Mouse (Mus musculus) myocyte (in vitro differentiated cells): Measurements from ENCODE around the gene Cilp2. TPM values are rescaled to one million over a fixed set of nuclear protein-coding genes. Genes with fewer than 3 reads are reported as not detected.

Experiments used
- H3K27me3 ChIP-seq: one replicate; pipeline ENCODE4 v1.6.1; 2011; ENCODE audit not compliant: control insufficient read depth, insufficient read depth, insufficient read length
- H3K36me3 ChIP-seq: one replicate; pipeline ENCODE4 v1.6.1; 2011; ENCODE audit not compliant: control insufficient read depth, insufficient read depth
- H3K4me2 ChIP-seq: one replicate; pipeline ENCODE4 v1.6.1; 2011; ENCODE audit warnings: low read depth, control low read depth
- H3K4me3 ChIP-seq: one replicate; pipeline ENCODE4 v1.5.1; 2011; ENCODE audit warnings: mild to moderate bottlenecking, control low read depth, moderate library complexity
- H3K79me2 ChIP-seq: one replicate; pipeline ENCODE4 v1.6.1; 2011; ENCODE audit not compliant: control insufficient read depth, insufficient read depth
- H3ac ChIP-seq: one replicate; pipeline ENCODE4 v1.6.1; 2011; ENCODE audit not compliant: control insufficient read depth, insufficient read length
- CEBPB ChIP-seq: IDR thresholded peaks from 2 replicates; pipeline ENCODE4 v1.6.1; 2011; ENCODE audit warnings: mild to moderate bottlenecking, moderate library complexity; ENCODE audit not compliant: poor library complexity, insufficient read depth, severe bottlenecking
- E2F4 ChIP-seq: IDR thresholded peaks from one replicate; pipeline ENCODE4 v1.6.1; 2011; ENCODE audit warnings: mild to moderate bottlenecking, control low read depth, moderate library complexity; ENCODE audit not compliant: insufficient read depth
- MAX ChIP-seq: IDR thresholded peaks from one replicate; pipeline ENCODE4 v1.6.1; 2011; ENCODE audit warnings: low read depth, mild to moderate bottlenecking, control low read depth
- MYOD1 ChIP-seq, 3 experiments: IDR thresholded peaks; one replicate each; pipeline ENCODE4 v1.6.1; 2011; ENCODE audit warnings: control low read depth in 2 of 3, low read depth in 2 of 3, mild to moderate bottlenecking in 2 of 3, moderate library complexity in 1 of 3; ENCODE audit not compliant: insufficient read length in 2 of 3, control insufficient read depth in 1 of 3
- MYOG ChIP-seq, 3 experiments: IDR thresholded peaks; one replicate each; pipeline ENCODE4 v1.6.1; 2011; ENCODE audit warnings: control low read depth in 2 of 3, low read depth in 2 of 3, mild to moderate bottlenecking in 2 of 3; ENCODE audit not compliant: insufficient read length in 2 of 3, control insufficient read depth in 1 of 3, insufficient read depth in 1 of 3
- POLR2A ChIP-seq: IDR thresholded peaks from one replicate; pipeline ENCODE4 v1.6.1; 2011; ENCODE audit warnings: low read depth, mild to moderate bottlenecking, control low read depth, moderate library complexity; ENCODE audit not compliant: insufficient read length
- POLR2AphosphoS2 ChIP-seq: IDR thresholded peaks from one replicate; pipeline ENCODE4 v1.6.1; 2011; ENCODE audit warnings: low read depth, control low read depth; ENCODE audit not compliant: insufficient read length
- REST ChIP-seq: IDR thresholded peaks from one replicate; pipeline ENCODE4 v1.6.1; 2011; ENCODE audit warnings: mild to moderate bottlenecking, control low read depth, moderate library complexity; ENCODE audit not compliant: insufficient read depth, insufficient read length
- SRF ChIP-seq: IDR thresholded peaks from one replicate; pipeline ENCODE4 v1.6.1; 2011; ENCODE audit warnings: low read depth; ENCODE audit not compliant: control insufficient read depth, insufficient read length
- TCF12 ChIP-seq: IDR thresholded peaks from one replicate; pipeline ENCODE4 v1.6.1; 2011; ENCODE audit warnings: mild to moderate bottlenecking, control low read depth; ENCODE audit not compliant: poor library complexity, insufficient read depth, severe bottlenecking
- TCF3 ChIP-seq: IDR thresholded peaks from one replicate; pipeline ENCODE4 v1.6.1; 2011; ENCODE audit warnings: low read depth, control low read depth; ENCODE audit not compliant: insufficient read length
- USF1 ChIP-seq: IDR thresholded peaks from one replicate; pipeline ENCODE4 v1.6.1; 2011; ENCODE audit warnings: low read depth, mild to moderate bottlenecking, control low read depth, moderate library complexity
- polyA plus RNA-seq: library from polyadenylated mRNA; unstranded; fragments of >200 nt; fragmentation: generic; extraction: Trizol; gene quantifications from one replicate; pipeline ENCODE4 v1.2.1, GENCODE M21; 2012; ENCODE audit warnings: missing spikeins

Cilp2 gene
- polyA plus RNA-seq, 1 experiment: 0.20 TPM

DNA sequence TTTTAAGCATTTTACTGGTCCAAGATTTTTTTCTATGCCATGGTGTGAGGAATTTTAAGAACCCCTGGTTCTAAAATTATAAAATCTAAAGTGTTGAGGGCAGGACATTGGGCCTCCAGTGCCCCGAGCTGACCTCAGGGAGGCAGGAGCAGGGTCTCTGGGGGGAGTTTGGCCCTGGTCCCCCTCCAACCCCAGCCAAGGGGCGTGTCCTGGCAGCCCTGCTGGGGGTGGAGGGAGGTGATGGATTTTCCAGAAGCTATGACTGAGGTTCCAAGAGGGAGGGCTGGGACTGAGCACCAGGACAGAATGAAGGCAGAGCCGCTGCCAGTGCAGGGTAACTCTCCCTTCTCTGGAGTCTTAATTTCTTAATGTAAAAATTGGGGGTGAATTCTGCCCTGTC, 9.5 kb downstream of the Cilp2 start:
- no peaks in the 10 kb centered on the region for H3K79me2 ChIP-seq
- H3K4me2 ChIP-seq: no peak overlapping the region
- TF ChIP-seq REST (no peak), TCF3 (no peak), POLR2A (no peak), CEBPB (no peak), POLR2AphosphoS2 (no peak), USF1 (no peak), MAX (no peak), MYOG (IDR thresholded peaks at IDR 0.05; ENCODE audit: control insufficient read depth in 1 of 3, insufficient read depth in 1 of 3, insufficient read length in 2 of 3, low read depth in 2 of 3) (no peak), TCF12 (no peak), E2F4 (no peak), SRF (no peak)
- no peaks in the 10 kb centered on the region for H3K27me3 ChIP-seq
- H3K4me3 ChIP-seq: no peak overlapping the region
- no peaks in the 10 kb centered on the region for H3K36me3 ChIP-seq
- H3ac ChIP-seq: no peak overlapping the region

GRCm38 (mm10) chr8:69877396-69877795, 10.1 kb downstream of the Cilp2 start:
- Histone ChIP-seq H3K36me3 (no peaks in the 10 kb centered on the region), H3ac (no peak overlapping the region), H3K79me2 (no peaks in the 10 kb centered on the region), H3K4me2 (no peak overlapping the region), H3K4me3 (no peak overlapping the region), H3K27me3 (no peaks in the 10 kb centered on the region)
- peak in 2 of 3 experiments; percentile 26 to 64 for TF ChIP-seq MYOG (IDR thresholded peaks at IDR 0.05; ENCODE audit: control insufficient read depth in 1 of 3, insufficient read depth in 1 of 3, insufficient read length in 2 of 3, low read depth in 2 of 3)
- no peak for TF ChIP-seq POLR2AphosphoS2
- TF ChIP-seq MYOD1 (IDR thresholded peaks at IDR 0.05; ENCODE audit: control insufficient read depth in 1 of 3, insufficient read length in 2 of 3, low read depth in 2 of 3): peak in 2 of 3 experiments; percentile 52 to 54
- TF ChIP-seq E2F4: no peak

DNA sequence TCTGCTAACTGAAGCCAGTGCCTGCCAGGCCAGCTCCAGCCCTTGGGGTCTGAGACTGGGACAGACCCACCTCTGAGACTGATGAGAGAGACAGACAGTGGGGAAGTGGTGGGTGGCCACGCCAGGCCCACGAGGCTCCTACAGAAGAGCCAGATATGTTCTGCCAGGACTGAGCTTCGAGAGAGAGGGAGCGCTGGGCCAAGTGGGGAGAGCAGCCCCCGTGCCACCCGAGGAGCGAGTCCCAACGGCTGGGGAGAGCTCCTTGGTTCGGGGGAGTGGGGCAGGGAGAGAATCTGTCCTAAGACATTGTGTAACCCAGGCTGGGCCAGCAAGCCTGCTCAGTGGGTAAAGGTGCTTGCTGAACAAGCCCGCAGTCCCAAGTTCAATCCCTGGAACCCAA, 10.5 kb downstream of the Cilp2 start:
- H3K27me3 ChIP-seq: no peaks in the 10 kb centered on the region
- H3K4me3 ChIP-seq: no peak overlapping the region
- H3K79me2 ChIP-seq: no peaks in the 10 kb centered on the region
- no peak overlapping the region for H3ac ChIP-seq
- H3K4me2 ChIP-seq: no peak overlapping the region
- no peaks in the 10 kb centered on the region for H3K36me3 ChIP-seq
- TF ChIP-seq POLR2AphosphoS2 (no peak), CEBPB (no peak), E2F4 (no peak), REST (no peak), MAX (no peak), TCF3 (no peak), MYOD1 (IDR thresholded peaks at IDR 0.05; ENCODE audit: control insufficient read depth in 1 of 3, insufficient read length in 2 of 3, low read depth in 2 of 3) (no peak), MYOG (IDR thresholded peaks at IDR 0.05; ENCODE audit: control insufficient read depth in 1 of 3, insufficient read depth in 1 of 3, insufficient read length in 2 of 3, low read depth in 2 of 3) (no peak), POLR2A (no peak), TCF12 (no peak), USF1 (no peak), SRF (no peak)

GRCm38 (mm10) chr8:69876097-69876496, 11.4 kb downstream of the Cilp2 start:
- TF ChIP-seq E2F4 (no peak), SRF (no peak), POLR2A (no peak), TCF3 (no peak), MAX (no peak), CEBPB (no peak), MYOG (IDR thresholded peaks at IDR 0.05; ENCODE audit: control insufficient read depth in 1 of 3, insufficient read depth in 1 of 3, insufficient read length in 2 of 3, low read depth in 2 of 3) (no peak), MYOD1 (IDR thresholded peaks at IDR 0.05; ENCODE audit: control insufficient read depth in 1 of 3, insufficient read length in 2 of 3, low read depth in 2 of 3) (no peak), REST (no peak), POLR2AphosphoS2 (no peak), TCF12 (no peak), USF1 (no peak)
- Histone ChIP-seq H3K27me3 (no peaks in the 10 kb centered on the region), H3K36me3 (no peaks in the 10 kb centered on the region), H3K79me2 (no peaks in the 10 kb centered on the region), H3K4me2 (no peak overlapping the region), H3ac (no peak overlapping the region), H3K4me3 (no peak overlapping the region)

GRCm38 (mm10) chr8:69874654-69875053, 12.8 kb downstream of the Cilp2 start:
- H3K79me2 ChIP-seq: no peaks in the 10 kb centered on the region
- TF ChIP-seq MYOD1 (IDR thresholded peaks at IDR 0.05; ENCODE audit: control insufficient read depth in 1 of 3, insufficient read length in 2 of 3, low read depth in 2 of 3): peak in 2 of 3 experiments; percentile 78 to 93
- no peak for TF ChIP-seq POLR2A
- TF ChIP-seq TCF12: no peak
- TF ChIP-seq CEBPB: no peak
- TF ChIP-seq MAX: no peak
- peak; percentile 37 for TF ChIP-seq TCF3
- no peak for TF ChIP-seq USF1
- no peak for TF ChIP-seq REST
- peak; percentile 39 to 93 (median 77) for TF ChIP-seq MYOG (IDR thresholded peaks at IDR 0.05; ENCODE audit: control insufficient read depth in 1 of 3, insufficient read depth in 1 of 3, insufficient read length in 2 of 3, low read depth in 2 of 3)

More at GRCm38 (mm10) chr8:69874654-69875053, 12.8 kb downstream of the Cilp2 start:
- H3K36me3 ChIP-seq: no peaks in the 10 kb centered on the region
- no peak overlapping the region for H3ac ChIP-seq
- H3K4me2 ChIP-seq: peak overlapping the region; percentile 66
- H3K4me3 ChIP-seq: no peak overlapping the region
- no peaks in the 10 kb centered on the region for H3K27me3 ChIP-seq
